Mouse (Mus musculus) intestine, embryonic 14.5 days (tissue): ENCODE data around the gene Nrp1. TPM values are rescaled to one million over a fixed set of nuclear protein-coding genes. Genes with fewer than 3 reads are reported as not detected.

Source experiments
- ATAC-seq: fragments of 200-750 bp; cut with Nextera tagmentation; replicated peaks from 2 replicates; pipeline ENCODE4 v1.8.0; 2017; ENCODE audit warnings: low read depth, moderate number of reproducible peaks, moderate TSS enrichment, moderate library complexity; ENCODE audit not compliant: low FRiP score, low TSS enrichment
- DNase-seq: peaks from one replicate; pipeline ENCODE4 v3.0.0-alpha.2; 2018; ENCODE audit warnings: low spot score
- H3K27ac ChIP-seq: fragments of 300-500 bp; sonication (generic); 2 replicates; pipeline ENCODE4 v1.5.1; 2014; ENCODE audit warnings: low read depth, mild to moderate bottlenecking, control low read depth
- H3K27me3 ChIP-seq: fragments of 300-500 bp; sonication (generic); replicated peaks from 2 replicates; pipeline ENCODE4 v1.6.1; 2014; ENCODE audit warnings: low read length, control low read depth; ENCODE audit not compliant: control insufficient read depth, insufficient read depth
- H3K36me3 ChIP-seq: fragments of 300-500 bp; sonication (generic); 2 replicates; pipeline ENCODE4 v1.6.1; 2014; ENCODE audit warnings: low read length, control low read depth; ENCODE audit not compliant: control insufficient read depth, insufficient read depth
- H3K4me1 ChIP-seq: fragments of 300-500 bp; sonication (generic); replicated peaks from 2 replicates; pipeline ENCODE4 v1.6.1; 2014; ENCODE audit warnings: low read length, control low read depth, mixed read lengths; ENCODE audit not compliant: control insufficient read depth, insufficient read depth
- H3K4me2 ChIP-seq: fragments of 300-500 bp; sonication (generic); 2 replicates; pipeline ENCODE4 v1.6.1; 2014; ENCODE audit warnings: low read length
- H3K4me3 ChIP-seq: fragments of 300-500 bp; sonication (generic); 2 replicates; pipeline ENCODE4 v1.5.1; 2014; ENCODE audit warnings: low read depth, low read length, control low read depth, mixed read lengths
- H3K9ac ChIP-seq: fragments of 300-500 bp; sonication (generic); 2 replicates; pipeline ENCODE4 v1.6.1; 2014; ENCODE audit warnings: mild to moderate bottlenecking, low read length
- H3K9me3 ChIP-seq: fragments of 300-500 bp; sonication (generic); 2 replicates; pipeline ENCODE4 v1.6.1; 2016; ENCODE audit warnings: low read length, control low read depth; ENCODE audit not compliant: control insufficient read depth
- WGBS: fragments of 180-500 bp; shearing (Covaris S2); extraction: QIAGEN DNeasy Blood & Tissue Kit; methylation state at CpG from one replicate; pipeline ENCODE4 v1.1.7; 2014; 5-methylcytosine and 5-hydroxymethylcytosine counted together
- polyA plus RNA-seq: library from polyadenylated mRNA; unstranded; fragments of >200 nt; fragmentation: Nextera tagmentation; extraction: Ambion mirVana; gene quantifications from 2 replicates; pipeline ENCODE4 v1.2.1, GENCODE M21; 2014

The Nrp1 gene
- polyA plus RNA-seq, 1 experiment from 2014 or later, result 66.0 TPM

GRCm38 (mm10) chr8:128459704-128460103 lies 101.3 kb downstream of the Nrp1 start:
- H3K27ac ChIP-seq, result no peak overlapping the region
- H3K4me2 ChIP-seq, result no peak overlapping the region
- H3K4me1 ChIP-seq, result no peaks in the 10 kb centered on the region
- peaks cover 41% of the 10 kb centered on the region for H3K36me3 ChIP-seq
- H3K27me3 ChIP-seq, result no peaks in the 10 kb centered on the region
- no peak for ATAC-seq
- no peak for DNase-seq
- H3K4me3 ChIP-seq, result no peak overlapping the region
- 71% methylated on average over 1 of the region's 1 CpGs for WGBS
- H3K9ac ChIP-seq, result no peak overlapping the region
- H3K9me3 ChIP-seq, result no peaks in the 10 kb centered on the region

GRCm38 (mm10) chr8:128461716-128462115 lies 103.3 kb downstream of the Nrp1 start:
- H3K9me3 ChIP-seq, result no peaks in the 10 kb centered on the region

DNA sequence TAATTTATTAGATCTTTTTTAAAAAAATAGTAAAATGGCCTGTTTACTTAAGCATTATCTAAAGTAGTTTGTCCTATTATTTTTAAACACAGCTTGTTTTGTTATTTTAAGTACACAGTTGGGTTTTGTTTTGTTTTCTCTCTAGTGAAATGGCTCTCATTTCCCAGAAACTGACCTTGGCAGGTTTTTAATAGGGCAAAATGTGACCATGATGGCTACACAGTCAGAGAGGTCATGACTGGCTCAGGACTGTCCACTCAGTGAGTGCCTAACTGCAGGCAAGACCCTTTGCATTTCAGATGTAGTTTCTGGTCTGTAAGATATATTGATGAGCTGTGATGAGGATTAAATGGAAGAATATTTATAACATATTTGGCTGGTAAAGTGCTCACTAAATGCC lies 104.8 kb downstream of the Nrp1 start:
- H3K27me3 ChIP-seq, result no peaks in the 10 kb centered on the region
- peaks cover 45% of the 10 kb centered on the region for H3K36me3 ChIP-seq
- H3K9ac ChIP-seq, result no peak overlapping the region
- ATAC-seq (no peak), DNase-seq (no peak)
- H3K9me3 ChIP-seq, result no peaks in the 10 kb centered on the region
- no peak overlapping the region for H3K4me3 ChIP-seq
- no peak overlapping the region for H3K4me2 ChIP-seq
- no peak overlapping the region for H3K27ac ChIP-seq
- no peaks in the 10 kb centered on the region for H3K4me1 ChIP-seq

More at GRCm38 (mm10) chr8:128461716-128462115, 103.3 kb downstream of the Nrp1 start:
- no peak for DNase-seq
- Histone ChIP-seq H3K4me2 (no peak overlapping the region), H3K4me3 (no peak overlapping the region), H3K9ac (no peak overlapping the region), H3K36me3 (peaks cover 45% of the 10 kb centered on the region), H3K27ac (no peak overlapping the region), H3K27me3 (no peaks in the 10 kb centered on the region), H3K4me1 (no peaks in the 10 kb centered on the region)
- ATAC-seq, result no peak

DNA sequence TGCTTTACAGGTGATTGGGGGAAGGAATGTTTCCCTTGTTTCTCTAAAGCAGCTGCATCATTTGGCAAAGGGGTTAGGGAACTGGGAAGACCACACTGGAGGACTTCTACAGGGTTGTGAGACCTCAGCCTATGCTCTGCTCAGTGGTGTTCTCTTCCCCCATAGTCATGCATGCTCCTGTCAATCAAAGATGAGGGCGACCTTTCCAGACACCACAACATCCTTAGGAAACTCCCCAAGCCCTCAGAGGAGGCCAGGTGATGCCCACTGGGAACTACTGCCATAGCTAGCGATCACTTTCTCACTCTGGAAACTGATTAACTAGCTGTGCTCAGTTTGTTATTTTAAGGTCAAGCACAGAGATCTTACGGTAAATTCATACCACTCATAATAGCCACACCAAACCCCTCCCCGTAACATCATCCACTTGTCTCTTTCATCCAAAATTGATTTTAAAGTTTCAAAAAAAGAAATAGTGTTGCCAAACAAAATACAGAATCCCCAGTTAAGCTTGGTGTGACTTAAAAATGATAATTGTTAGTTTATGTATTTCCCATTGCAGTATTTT lies 105.7 kb downstream of the Nrp1 start:
- WGBS, result 81% methylated on average over 4 of the region's 4 CpGs
- DNase-seq (no peak), ATAC-seq (no peak)

GRCm38 (mm10) chr8:128465553-128465952 lies 107.1 kb downstream of the Nrp1 start:
- H3K27ac ChIP-seq, result no peak overlapping the region
- no peak overlapping the region for H3K4me3 ChIP-seq
- H3K9ac ChIP-seq, result no peak overlapping the region
- H3K4me2 ChIP-seq, result no peak overlapping the region
- no peaks in the 10 kb centered on the region for H3K4me1 ChIP-seq
- DNase-seq (no peak), ATAC-seq (no peak)
- peaks cover 36% of the 10 kb centered on the region for H3K36me3 ChIP-seq
- no peaks in the 10 kb centered on the region for H3K9me3 ChIP-seq
- whole genome bisulfite sequencing, result 89% methylated on average over 2 of the region's 2 CpGs
- H3K27me3 ChIP-seq, result no peaks in the 10 kb centered on the region

More for the DNA sequence above, 105.7 kb downstream of the Nrp1 start:
- Histone ChIP-seq H3K36me3 (peaks cover 45% of the 10 kb centered on the region), H3K4me3 (no peak overlapping the region), H3K27me3 (no peaks in the 10 kb centered on the region), H3K4me1 (no peaks in the 10 kb centered on the region), H3K9ac (no peak overlapping the region), H3K4me2 (no peak overlapping the region), H3K9me3 (no peaks in the 10 kb centered on the region), H3K27ac (no peak overlapping the region)

DNA sequence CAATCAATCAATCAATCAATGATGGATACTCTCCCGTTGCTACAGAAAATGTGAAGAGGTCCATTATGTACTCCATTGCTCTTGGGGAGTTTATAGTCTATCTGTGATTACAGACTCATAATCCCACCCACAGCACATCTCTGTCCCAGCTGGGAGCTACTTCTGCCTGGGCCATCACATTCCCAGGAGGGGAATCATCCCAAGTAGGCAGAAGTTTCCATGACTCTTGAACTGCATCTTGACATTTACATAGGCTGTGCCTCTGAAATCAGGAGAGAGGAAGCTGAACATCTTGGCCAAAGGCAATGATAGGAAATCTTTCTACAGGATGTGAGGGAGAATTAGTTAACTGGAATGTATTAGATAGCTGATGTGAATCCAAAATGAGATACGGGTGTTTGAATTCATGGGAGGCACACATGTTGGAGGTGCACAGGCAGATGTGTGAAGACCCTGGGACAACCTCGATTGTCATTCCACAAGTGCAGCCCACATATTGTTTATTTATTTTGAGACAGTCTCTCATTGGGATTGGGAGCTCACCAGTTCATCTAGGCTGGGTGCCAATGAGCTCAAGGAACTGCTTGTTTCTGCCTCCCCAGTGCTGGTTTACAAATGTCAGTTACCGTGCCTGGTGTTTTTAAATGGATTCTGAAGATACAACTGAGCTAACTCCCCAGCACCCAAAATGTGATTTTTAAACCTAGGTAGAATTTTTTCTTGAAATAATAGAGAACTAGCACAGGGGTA lies 108.5 kb downstream of the Nrp1 start:
- Histone ChIP-seq H3K4me2 (no peak overlapping the region), H3K27ac (no peak overlapping the region), H3K4me1 (no peaks in the 10 kb centered on the region), H3K27me3 (no peaks in the 10 kb centered on the region), H3K9me3 (no peaks in the 10 kb centered on the region), H3K4me3 (no peak overlapping the region), H3K9ac (no peak overlapping the region), H3K36me3 (peaks cover 30% of the 10 kb centered on the region)
- ATAC-seq, result no peak
- no peak for DNase-seq
- WGBS, result 73% methylated on average over 4 of the region's 4 CpGs

- DNase-seq (no peak), ATAC-seq (no peak)
- H3K4me1 ChIP-seq, result no peaks in the 10 kb centered on the region
- no peaks in the 10 kb centered on the region for H3K27me3 ChIP-seq
- H3K36me3 ChIP-seq, result peaks cover 24% of the 10 kb centered on the region
- no peak overlapping the region for H3K27ac ChIP-seq
- no peak overlapping the region for H3K4me3 ChIP-seq
- no peak overlapping the region for H3K9ac ChIP-seq
- no peaks in the 10 kb centered on the region for H3K9me3 ChIP-seq
- no peak overlapping the region for H3K4me2 ChIP-seq
- WGBS, result 66% methylated on average over 2 of the region's 2 CpGs
Observed at GRCm38 (mm10) chr8:128470097-128470496, 111.7 kb downstream of the Nrp1 start.

DNA sequence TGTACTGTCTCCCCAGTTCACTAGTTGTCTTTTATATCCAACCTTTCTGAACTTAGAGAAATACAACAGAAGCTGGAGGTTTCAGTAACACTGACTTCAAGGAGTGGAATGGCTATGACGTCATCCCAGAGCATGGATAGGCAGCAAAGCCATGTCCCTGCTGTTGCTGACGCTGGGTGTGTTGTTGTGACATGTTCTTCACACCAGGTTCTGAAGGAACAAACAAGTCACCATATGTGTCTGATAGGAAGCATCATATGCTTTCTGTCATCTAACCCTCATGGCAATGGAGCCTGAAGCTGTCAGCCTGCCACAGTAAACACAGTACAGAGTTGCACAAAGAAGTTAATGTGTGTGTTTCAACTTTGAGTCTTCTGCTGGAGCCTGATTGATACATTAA lies 112.8 kb downstream of the Nrp1 start:
- Histone ChIP-seq H3K9me3 (no peaks in the 10 kb centered on the region), H3K4me2 (no peak overlapping the region), H3K27ac (no peak overlapping the region), H3K4me1 (no peaks in the 10 kb centered on the region), H3K9ac (no peak overlapping the region), H3K36me3 (peaks cover 24% of the 10 kb centered on the region), H3K4me3 (no peak overlapping the region), H3K27me3 (no peaks in the 10 kb centered on the region)
- 94% methylated on average over 2 of the region's 2 CpGs for WGBS
- DNase-seq (no peak), ATAC-seq (no peak)

DNA sequence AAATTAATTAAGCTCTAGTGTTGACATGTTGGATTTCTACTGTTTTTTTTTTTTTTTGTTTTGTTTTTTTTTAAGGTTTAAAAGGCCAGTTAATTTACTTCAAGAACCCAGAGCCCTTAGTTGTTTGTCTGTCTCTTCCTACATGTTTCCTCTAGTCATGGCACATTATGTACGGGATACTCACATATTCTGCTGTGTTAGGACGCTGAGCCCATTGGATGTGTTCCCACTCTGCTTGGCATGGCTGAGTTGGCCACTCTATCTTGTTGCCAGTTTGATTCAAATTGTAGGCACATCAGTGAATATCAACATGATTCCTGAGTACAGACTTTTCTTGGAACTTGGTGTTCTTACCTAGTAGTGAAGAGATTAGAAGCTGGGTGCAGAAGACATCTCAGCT lies 114.5 kb downstream of the Nrp1 start:
- no peaks in the 10 kb centered on the region for H3K9me3 ChIP-seq
- no peaks in the 10 kb centered on the region for H3K4me1 ChIP-seq
- DNase-seq (no peak), ATAC-seq (no peak)
- no peak overlapping the region for H3K27ac ChIP-seq
- H3K4me3 ChIP-seq, result no peak overlapping the region
- no peak overlapping the region for H3K9ac ChIP-seq
- peaks cover 40% of the 10 kb centered on the region for H3K36me3 ChIP-seq
- H3K4me2 ChIP-seq, result no peak overlapping the region
- H3K27me3 ChIP-seq, result no peaks in the 10 kb centered on the region
- 92% methylated on average over 2 of the region's 2 CpGs for WGBS
